Mouse (Mus musculus) lung, postnatal 0 days (tissue): Measurements from ENCODE around the gene Ino80b. TPM values are rescaled to one million over a fixed set of nuclear protein-coding genes. Genes with fewer than 3 reads are reported as not detected.
"Not testable (repeated sequence)": the region's sequence is repeated elsewhere in the genome, so short reads cannot be mapped to it uniquely, and the experiment has no call there.

Experiments
- ATAC-seq: fragments of 200-750 bp; cut with Nextera tagmentation; 2 replicates; pipeline ENCODE4 v1.8.0; 2017; ENCODE audit warnings: moderate library complexity
- DNase-seq: peaks from one replicate; pipeline ENCODE4 v3.0.0-alpha.2; 2016; ENCODE audit warnings: low spot score
- H3K27ac ChIP-seq: fragments of 300-500 bp; sonication (generic); 2 replicates; pipeline ENCODE4 v1.5.1; 2014; ENCODE audit warnings: antibody characterized with exemption, mild to moderate bottlenecking, low read length, mixed read lengths
- H3K27me3 ChIP-seq: fragments of 300-500 bp; sonication (generic); replicated peaks from 2 replicates; pipeline ENCODE4 v1.6.1; 2014; ENCODE audit warnings: low read length, mixed read lengths; ENCODE audit not compliant: insufficient read depth
- H3K36me3 ChIP-seq: fragments of 300-500 bp; sonication (generic); 2 replicates; pipeline ENCODE4 v1.6.1; 2014; ENCODE audit warnings: low read length, mixed read lengths; ENCODE audit not compliant: insufficient read depth
- H3K4me1 ChIP-seq: fragments of 300-500 bp; sonication (generic); 2 replicates; pipeline ENCODE4 v1.6.1; 2014; ENCODE audit warnings: antibody characterized with exemption, low read depth, low read length, mixed read lengths; ENCODE audit not compliant: insufficient read depth
- H3K4me2 ChIP-seq: fragments of 300-500 bp; sonication (generic); replicated peaks from 2 replicates; pipeline ENCODE4 v1.6.1; 2014; ENCODE audit warnings: low read depth, mild to moderate bottlenecking, low read length, moderate library complexity, mixed read lengths
- H3K4me3 ChIP-seq: fragments of 300-500 bp; sonication (generic); 2 replicates; pipeline ENCODE4 v1.5.1; 2014; ENCODE audit warnings: low read depth, low read length
- H3K9ac ChIP-seq: fragments of 300-500 bp; sonication (generic); replicated peaks from 2 replicates; pipeline ENCODE4 v1.6.1; 2014; ENCODE audit warnings: low read depth, mild to moderate bottlenecking
- H3K9me3 ChIP-seq: fragments of 300-500 bp; sonication (generic); 2 replicates; pipeline ENCODE4 v1.6.1; 2016; ENCODE audit warnings: low read length, mixed read lengths
- CTCF ChIP-seq: IDR thresholded peaks from 2 replicates; pipeline ENCODE4 v1.5.1; 2016; ENCODE audit warnings: antibody characterized with exemption, mild to moderate bottlenecking
- EP300 ChIP-seq: IDR thresholded peaks from 2 replicates; pipeline ENCODE4 v1.6.1; 2016; ENCODE audit warnings: antibody characterized with exemption, mild to moderate bottlenecking, control low read depth
- WGBS: fragments of 180-500 bp; shearing (Covaris S2); extraction: QIAGEN DNeasy Blood & Tissue Kit; methylation state at CpG from one replicate; pipeline ENCODE4 v1.1.7; 2014; 5-methylcytosine and 5-hydroxymethylcytosine counted together
- polyA plus RNA-seq: library from polyadenylated mRNA; unstranded; fragments of >200 nt; fragmentation: Nextera tagmentation; extraction: Ambion mirVana; gene quantifications from 2 replicates; pipeline ENCODE4 v1.2.1, GENCODE M21; 2015

Ino80b gene
- polyA plus RNA-seq, 1 experiment from 2014 or later: 14.5 TPM

DNA sequence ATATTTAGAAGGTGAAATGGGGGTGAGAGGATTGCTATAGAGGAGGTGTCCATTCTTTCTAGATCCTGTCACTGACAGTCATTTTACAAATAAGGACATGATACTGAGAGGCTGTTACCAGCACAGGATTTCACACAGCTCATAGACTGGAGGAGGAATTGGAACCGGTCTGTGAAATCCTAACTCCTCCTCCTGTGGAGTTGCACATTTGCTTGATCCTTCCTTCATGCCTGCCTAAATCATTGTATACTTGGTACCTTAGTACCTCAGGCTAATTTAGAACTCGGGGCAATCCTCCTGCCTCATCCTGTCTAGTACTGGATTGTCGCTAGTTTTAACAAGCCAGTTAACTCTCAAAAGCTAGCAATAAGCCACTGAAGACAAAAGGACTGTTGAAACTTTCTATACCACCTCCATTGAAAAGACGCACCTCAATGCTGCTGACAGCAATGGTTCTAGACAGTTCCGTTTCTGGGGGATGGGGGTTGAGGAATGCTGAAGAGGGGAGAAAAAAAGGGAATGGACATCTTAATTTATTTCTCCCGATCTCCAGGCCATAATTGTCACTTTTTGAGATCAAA, 39.9 kb upstream of the Ino80b start:
- TF ChIP-seq EP300: no peak
- no peak for TF ChIP-seq CTCF
- 3% methylated on average over 6 of the region's 6 CpGs for WGBS
- H3K4me2 ChIP-seq: peak overlapping the region; percentile 73
- no peaks in the 10 kb centered on the region for H3K9me3 ChIP-seq
- ATAC-seq: peak; percentile 18
- H3K4me3 ChIP-seq: peak overlapping the region; percentile 80
- DNase-seq: peak; percentile 74
- H3K27ac ChIP-seq: peak overlapping the region; percentile 66
- H3K36me3 ChIP-seq: no peaks in the 10 kb centered on the region
- peak overlapping the region; percentile 88 for H3K9ac ChIP-seq
- 0 out of 2 replicates have a peak, but pooled peaks cover 6% of the 10 kb centered on the region for H3K27me3 ChIP-seq
- H3K4me1 ChIP-seq: peaks cover 12% of the 10 kb centered on the region; the same call in 1 of the 2 replicates

GRCm38 (mm10) chr6:83162701-83163100, 37.5 kb upstream of the Ino80b start:
- no peak for ATAC-seq
- DNase-seq: peak; percentile 77
- Histone ChIP-seq H3K36me3 (no peaks in the 10 kb centered on the region), H3K9ac (no peak overlapping the region), H3K4me3 (peak overlapping the region; percentile 34), H3K27me3 (0 out of 2 replicates have a peak, but pooled peaks cover 6% of the 10 kb centered on the region), H3K27ac (no peak overlapping the region), H3K9me3 (no peaks in the 10 kb centered on the region), H3K4me1 (peaks cover 12% of the 10 kb centered on the region; the same call in 1 of the 2 replicates), H3K4me2 (peak overlapping the region; percentile 65)
- TF ChIP-seq EP300 (no peak), CTCF (peak; percentile 86)
- WGBS: 2% methylated on average over 8 of the region's 8 CpGs

- H3K27ac ChIP-seq: no peak overlapping the region
- peak; percentile 54 for DNase-seq
- peaks cover 11% of the 10 kb centered on the region; the same call in 1 of the 2 replicates for H3K4me1 ChIP-seq
- 0 out of 2 replicates have a peak overlapping the region, but pooled peaks have one; percentile 10 for H3K9ac ChIP-seq
- TF ChIP-seq CTCF (no peak), EP300 (no peak)
- 0 out of 2 replicates have a peak, but pooled peaks have one; percentile 11 for ATAC-seq
- peak overlapping the region; percentile 65 for H3K4me2 ChIP-seq
- no peaks in the 10 kb centered on the region for H3K9me3 ChIP-seq
- H3K4me3 ChIP-seq: peak overlapping the region; percentile 34
- H3K36me3 ChIP-seq: no peaks in the 10 kb centered on the region
- 1% methylated on average over 49 of the region's 49 CpGs for WGBS
- H3K27me3 ChIP-seq: 0 out of 2 replicates have a peak, but pooled peaks cover 6% of the 10 kb centered on the region
Observed at GRCm38 (mm10) chr6:83161921-83162641, 36.9 kb upstream of the Ino80b start.

DNA sequence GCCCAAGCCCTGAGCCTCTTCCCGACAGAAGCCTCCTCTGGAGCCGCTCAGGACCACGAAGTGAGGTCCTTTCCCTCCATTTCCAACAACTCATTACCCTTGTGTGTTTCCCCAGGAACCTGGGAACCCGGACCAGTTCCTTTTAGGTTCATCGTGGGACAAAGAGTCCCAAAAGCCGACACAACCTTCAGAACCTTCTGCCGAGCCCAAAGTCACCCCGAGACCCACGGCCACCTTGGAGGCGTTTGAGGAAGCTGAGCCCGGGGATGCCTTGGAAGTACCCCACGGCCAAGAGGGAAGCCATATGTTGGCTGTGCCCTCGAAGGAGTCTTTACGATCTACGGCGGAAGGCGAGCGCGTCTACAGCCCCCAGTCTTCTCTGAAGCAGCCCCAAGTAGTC, 36.2 kb upstream of the Ino80b start:
- Histone ChIP-seq H3K9ac (no peak overlapping the region), H3K27me3 (0 out of 2 replicates have a peak, but pooled peaks cover 6% of the 10 kb centered on the region), H3K27ac (no peak overlapping the region), H3K36me3 (no peaks in the 10 kb centered on the region), H3K4me3 (no peak overlapping the region), H3K4me2 (peak overlapping the region; percentile 65), H3K9me3 (no peaks in the 10 kb centered on the region), H3K4me1 (peaks cover 7% of the 10 kb centered on the region; the same call in 1 of the 2 replicates)
- WGBS: 6% methylated on average over 19 of the region's 19 CpGs
- no peak for TF ChIP-seq EP300
- TF ChIP-seq CTCF: no peak
- ATAC-seq (no peak), DNase-seq (no peak)

- peak; percentile 75 for TF ChIP-seq CTCF
- ATAC-seq (peak; percentile 40), DNase-seq (peak; percentile 82)
- H3K36me3 ChIP-seq, H3K4me3 ChIP-seq, H3K27ac ChIP-seq, H3K27me3 ChIP-seq, H3K4me2 ChIP-seq, H3K9me3 ChIP-seq, H3K4me1 ChIP-seq, H3K9ac ChIP-seq: not testable (repeated sequence)
- WGBS: 33% methylated on average over 3 of the region's 3 CpGs
Observed at GRCm38 (mm10) chr6:83159456-83159855, 34.2 kb upstream of the Ino80b start.

- Histone ChIP-seq H3K4me3 (peak within 1 kb of the TSS; percentile 37), H3K9me3 (no peaks in the 10 kb centered on the region), H3K27me3 (0 out of 2 replicates have a peak, but pooled peaks cover 1% of the 10 kb centered on the region), H3K4me2 (peak within 1 kb of the TSS; percentile 72), H3K27ac (no peak within 1 kb of the TSS), H3K36me3 (no peaks in the 10 kb centered on the region), H3K9ac (no peak within 1 kb of the TSS; the same call in 1 of the 2 replicates), H3K4me1 (0 out of 2 replicates have a peak, but pooled peaks cover 2% of the 10 kb centered on the region)
- no peak for TF ChIP-seq CTCF
- TF ChIP-seq EP300: no peak
- 1% methylated on average over 32 of the region's 32 CpGs for WGBS
- peak; percentile 71 for ATAC-seq
- peak; percentile 40 for DNase-seq
Observed at GRCm38 (mm10) chr6:83156259-83156684, 31.0 kb upstream of the Ino80b start, which contains the start of the genes Wdr54 and 1700003E16Rik. Gene Wdr54, minus strand, starts transcription at chr6:83156397. Gene 1700003E16Rik, plus strand, starts transcription at chr6:83156404.
